Mouse (Mus musculus): ENCODE measurements around the gene Zbtb42.

Zbtb42 gene

DNA sequence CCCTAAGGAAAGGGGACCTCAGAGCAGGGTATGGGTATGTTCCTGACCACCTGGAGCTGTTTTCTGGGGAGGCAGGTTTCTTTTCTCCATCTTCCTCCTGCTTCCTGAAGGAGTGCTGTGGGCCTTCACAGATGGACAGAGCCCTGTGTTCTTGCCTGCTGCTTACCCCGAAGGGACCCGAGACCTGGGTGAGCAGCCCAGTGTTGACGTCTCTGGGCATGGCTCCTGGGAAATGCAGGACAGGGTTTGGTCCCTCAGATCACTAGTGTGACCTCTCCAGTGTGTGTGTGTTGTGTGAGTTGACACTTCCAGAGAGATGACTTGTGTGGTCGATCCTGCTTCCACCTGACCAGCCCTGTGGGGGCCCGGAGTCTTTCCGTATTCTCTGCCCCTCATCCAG, 44.8 kb downstream of the Zbtb42 start:
- in situ Hi-C loops (cut with MboI; ENCODE audit: low sequenced_read_pairs) = no loop called here

- in situ Hi-C loops (cut with MboI; ENCODE audit: low sequenced_read_pairs) = no loop called here
Observed at GRCm38 (mm10) chr12:112724077-112724805, 45.6 kb downstream of the Zbtb42 start.

DNA sequence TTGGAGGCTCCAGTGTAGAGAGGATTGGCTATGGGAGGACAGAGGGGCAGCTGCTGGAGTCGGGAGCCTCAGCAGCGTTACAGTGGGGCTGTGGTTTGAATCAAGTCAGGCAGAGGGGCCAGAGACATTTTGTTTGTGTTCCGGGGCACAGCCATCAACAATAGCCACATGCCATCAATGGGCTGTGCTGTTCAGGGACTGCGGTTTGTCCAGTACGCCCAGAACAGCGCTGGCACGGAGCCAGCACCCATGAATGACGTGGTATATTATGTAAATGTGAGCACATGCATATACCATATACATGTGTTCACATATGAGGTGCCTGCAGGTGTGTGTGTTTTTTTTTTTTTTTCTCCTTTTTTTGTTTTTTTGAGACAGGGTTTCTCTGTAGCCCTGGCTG, 49.2 kb downstream of the Zbtb42 start:
- in situ Hi-C loops (cut with MboI; ENCODE audit: low sequenced_read_pairs) = no loop called here

DNA sequence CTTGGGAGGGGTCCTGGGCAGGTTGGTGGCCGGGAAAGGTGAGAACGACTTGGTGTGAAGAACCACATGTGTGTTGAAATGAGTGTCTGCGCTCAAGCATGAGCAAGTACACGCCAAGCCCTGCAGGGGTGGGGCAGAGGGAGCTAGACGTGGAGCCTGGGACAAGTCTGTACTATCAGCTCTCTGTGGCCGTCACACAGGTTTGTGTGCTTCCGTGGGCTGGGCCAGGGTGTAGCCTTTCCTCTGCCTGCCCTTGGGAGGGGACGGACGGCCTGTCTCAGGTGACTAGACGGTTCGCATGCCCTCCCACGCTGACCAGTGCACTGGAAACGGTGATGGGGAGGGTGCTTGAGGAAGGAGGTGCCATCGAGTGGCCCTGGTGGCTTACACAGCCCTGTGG, 52.2 kb downstream of the Zbtb42 start:
- in situ Hi-C loops (cut with MboI; ENCODE audit: low sequenced_read_pairs) = no loop called here
